In genomic region chr19:17837471-17837859, GRCm38 (mm10) we compare ENCODE assay signal across 10 mouse cellular contexts. TPM values are rescaled to one million over a fixed set of nuclear protein-coding genes. Genes with fewer than 3 reads are reported as not detected.
DNase-seq lines count a peak whose midpoint lies in the region; ATAC-seq and TF ChIP-seq lines count a peak whose summit lies in the region.
"Had no signal": no experiment of that assay in that cellular context is flagged by ENCODE, and none has a peak within 500 bp of the region (broad histone marks: within the 10 kb centered on the region; RNA-seq: fewer than 3 reads in every experiment).

Gene Pcsk5 (minus strand): TSS chr19:17837632.

- intact Hi-C loops in heart, postnatal 10 days (cut with DNase I), result loop anchor here (5.0 to 10.0 kb wide), 2 partner anchors 370 to 443 kb away; partner anchors contain the start of gene Rfk

- H3K27me3 ChIP-seq in forebrain, postnatal 0 days (ENCODE audit: insufficient read depth, low read length), result peaks cover 3% of the 10 kb centered on the region; the same call in 1 of the 2 replicates
- peaks cover 39% of the 10 kb centered on the region for H3K27me3 ChIP-seq in liver, embryonic 11.5 days (replicated peaks; ENCODE audit: control insufficient read depth, insufficient read depth, low read length)
- no peaks in the 10 kb centered on the region for H3K27me3 ChIP-seq in neural tube, embryonic 15.5 days (replicated peaks)

- H3K27ac ChIP-seq in forebrain, postnatal 0 days (ENCODE audit: low read depth, low read length), result peak within 1 kb of the TSS; percentile 69
- 0 out of 2 replicates have a peak within 1 kb of the TSS, but pooled peaks have one; percentile 26 for H3K27ac ChIP-seq in liver, embryonic 11.5 days (ENCODE audit: low read depth, low read length)
- H3K27ac ChIP-seq in neural tube, embryonic 15.5 days (replicated peaks), result peak within 1 kb of the TSS; percentile 83

- H3K9ac ChIP-seq in forebrain, postnatal 0 days, result peak within 1 kb of the TSS; percentile 62
- peak within 1 kb of the TSS; percentile 53 for H3K9ac ChIP-seq in liver, embryonic 11.5 days (ENCODE audit: low read depth, low read length)
- H3K9ac ChIP-seq in neural tube, embryonic 15.5 days (replicated peaks), result peak within 1 kb of the TSS; percentile 69

- peak; percentile 97 for ATAC-seq in forebrain, postnatal 0 days
- ATAC-seq in liver, embryonic 11.5 days (replicated peaks; ENCODE audit: low FRiP score), result peak; percentile 83
- peak; percentile 96 for ATAC-seq in neural tube, embryonic 15.5 days (ENCODE audit: low FRiP score)

- no peaks in the 10 kb centered on the region for H3K4me1 ChIP-seq in forebrain, postnatal 0 days (ENCODE audit: insufficient read depth)
- no peaks in the 10 kb centered on the region for H3K4me1 ChIP-seq in liver, embryonic 11.5 days (replicated peaks; ENCODE audit: control insufficient read depth, insufficient read depth, low read length)
- peaks cover 29% of the 10 kb centered on the region for H3K4me1 ChIP-seq in neural tube, embryonic 15.5 days

- H3K9me3 ChIP-seq in forebrain, postnatal 0 days (ENCODE audit: low read length), result no peaks in the 10 kb centered on the region
- H3K9me3 ChIP-seq in liver, embryonic 11.5 days (ENCODE audit: control insufficient read depth, low read length), result no peaks in the 10 kb centered on the region
- H3K9me3 ChIP-seq in neural tube, embryonic 15.5 days (replicated peaks), result no peaks in the 10 kb centered on the region

- TF ChIP-seq CTCF in forebrain, postnatal 0 days (IDR thresholded peaks at IDR 0.05; ENCODE audit: low read depth), result 0 out of 2 replicates have a peak, but pooled peaks have one; percentile 11

- peak within 1 kb of the TSS; percentile 92 for H3K4me2 ChIP-seq in forebrain, postnatal 0 days (ENCODE audit: low read depth)
- H3K4me2 ChIP-seq in liver, embryonic 11.5 days, result peak within 1 kb of the TSS; percentile 80
- H3K4me2 ChIP-seq in neural tube, embryonic 15.5 days, result peak within 1 kb of the TSS; percentile 94

- H3K36me3 ChIP-seq in forebrain, postnatal 0 days (ENCODE audit: insufficient read depth), result no peaks in the 10 kb centered on the region
- no peaks in the 10 kb centered on the region for H3K36me3 ChIP-seq in liver, embryonic 11.5 days (ENCODE audit: control insufficient read depth, insufficient read depth, low read length)
- no peaks in the 10 kb centered on the region for H3K36me3 ChIP-seq in neural tube, embryonic 15.5 days

- peak within 1 kb of the TSS; percentile 72 for H3K4me3 ChIP-seq in forebrain, postnatal 0 days (ENCODE audit: low read depth, low read length)
- H3K4me3 ChIP-seq in liver, embryonic 11.5 days (ENCODE audit: low read depth, low read length), result peak within 1 kb of the TSS; percentile 59
- peak within 1 kb of the TSS; percentile 70 for H3K4me3 ChIP-seq in neural tube, embryonic 15.5 days (replicated peaks)

- peak; percentile 9 for DNase-seq in thymus, postnatal 14 days
- DNase-seq in thymus, postnatal 0 days (ENCODE audit: low spot score), result no peak
- peak; percentile 90 for DNase-seq in forebrain, postnatal 0 days
- peak; percentile 88 to 90 for DNase-seq in heart, postnatal 10 days
- DNase-seq in kidney, postnatal 36 days, result peak; percentile 91 to 92
- DNase-seq in liver, embryonic 11.5 days (ENCODE audit: low spot score), result peak; percentile 76
- peak; percentile 83 for DNase-seq in testis, postnatal 14 days (ENCODE audit: low spot score)

- 0% methylated on average over 35 of the region's 36 CpGs for WGBS in forebrain, postnatal 0 days
- WGBS in liver, embryonic 11.5 days, result under 1% methylated on average over 25 of the region's 36 CpGs
- under 1% methylated on average over 35 of the region's 36 CpGs for WGBS in neural tube, embryonic 15.5 days

RNA-seq across cellular contexts. Expression of gene Pcsk5, which starts in this region (rescaled TPM):
- 1.1 and 1.4 TPM in 2 replicates for polyA plus RNA-seq in thymus, postnatal 0 days (2015; fragmentation: Nextera tagmentation; extraction: Ambion mirVana)
- total RNA-seq in forebrain, postnatal 0 days (2014; rRNA removed), result 9.1 and 15.1 TPM in 2 replicates
- 6.7 and 11.2 TPM in 2 replicates for polyA plus RNA-seq in forebrain, postnatal 0 days (2015; fragmentation: Nextera tagmentation; extraction: Ambion mirVana)
- 1 to 10 TPM; 6.7 TPM for total RNA-seq in heart, postnatal 10 days (2021)
- 4.5 and 4.8 TPM in 2 replicates for polyA plus RNA-seq in liver, embryonic 11.5 days (2014; fragmentation: Nextera tagmentation; extraction: Ambion mirVana)
- 11.4 and 13.0 TPM in 2 replicates for polyA plus RNA-seq in neural tube, embryonic 15.5 days (2015; fragmentation: Nextera tagmentation; extraction: Ambion mirVana)
- total RNA-seq: neutrophil, adult 5-6 weeks had no signal
- polyA plus RNA-seq: C2C12 had no signal

Comparison
In these comparisons a context has a peak if more than half of its experiments do, and no peak if none do; other contexts are left out.
1. H3K27ac ChIP-seq: peak in every context shown above with its lines; median percentile 83 in neural tube, embryonic 15.5 days; 69 in forebrain, postnatal 0 days; 26 in liver, embryonic 11.5 days.